ENCODE assay signal across 29 mouse cellular contexts in genomic region chr1:186384440-186384839, GRCm38 (mm10).
"Had no signal": no experiment of that assay in that cellular context is flagged by ENCODE, and none has a peak within 500 bp of the region (broad histone marks: within the 10 kb centered on the region; RNA-seq: fewer than 3 reads in every experiment).

No protein-coding gene starts in this region.

- H3K36me3 ChIP-seq: limb, embryonic 10.5 days; limb, embryonic 12.5 days; limb, embryonic 13.5 days; limb, embryonic 15.5 days; liver, embryonic 12.5 days; liver, embryonic 13.5 days; liver, embryonic 15.5 days; lung, embryonic 15.5 days; midbrain, embryonic 10.5 days; midbrain, embryonic 12.5 days; midbrain, embryonic 13.5 days; midbrain, embryonic 15.5 days; neural tube, embryonic 12.5 days had no signal

- H3K27ac ChIP-seq: limb, embryonic 10.5 days; limb, embryonic 12.5 days; limb, embryonic 13.5 days; limb, embryonic 15.5 days; liver, embryonic 12.5 days; liver, embryonic 13.5 days; liver, embryonic 14.5 days; liver, embryonic 15.5 days; lung, embryonic 15.5 days; macrophage; midbrain, embryonic 10.5 days; midbrain, embryonic 12.5 days; midbrain, embryonic 13.5 days; midbrain, embryonic 15.5 days; neural tube, embryonic 12.5 days had no signal

- H3K9me3 ChIP-seq: limb, embryonic 10.5 days; limb, embryonic 12.5 days; limb, embryonic 13.5 days; limb, embryonic 15.5 days; liver, embryonic 12.5 days; liver, embryonic 13.5 days; liver, embryonic 15.5 days; lung, embryonic 15.5 days; midbrain, embryonic 10.5 days; midbrain, embryonic 12.5 days; midbrain, embryonic 13.5 days; midbrain, embryonic 15.5 days; neural tube, embryonic 12.5 days had no signal

- H3K4me1 ChIP-seq: liver, embryonic 12.5 days; liver, embryonic 13.5 days; liver, embryonic 15.5 days; lung, embryonic 15.5 days; megakaryocyte, embryonic 14.5 days; midbrain, embryonic 10.5 days; midbrain, embryonic 12.5 days; midbrain, embryonic 13.5 days; midbrain, embryonic 15.5 days; neural tube, embryonic 12.5 days had no signal

- DNase-seq: left cerebral cortex, postnatal 4 days; liver; liver, embryonic 13.5 days; liver, postnatal 0 days; lung, adult 18-20 months; lung, adult 2 months; lung, embryonic 14.5 days; lung, postnatal 10 days; lung, postnatal 36 days; lung, postnatal 4 days; midbrain, embryonic 14.5 days had no signal

- ATAC-seq: liver, embryonic 12.5 days; liver, postnatal 0 days; lung, postnatal 0 days; midbrain, embryonic 13.5 days; midbrain, embryonic 15.5 days; midbrain, embryonic 16.5 days had no signal

- H3K4me3 ChIP-seq: limb, embryonic 10.5 days; limb, embryonic 12.5 days; limb, embryonic 13.5 days; limb, embryonic 15.5 days; liver, embryonic 12.5 days; liver, embryonic 13.5 days; liver, embryonic 15.5 days; lung, embryonic 15.5 days; megakaryocyte, embryonic 14.5 days; midbrain, embryonic 10.5 days; midbrain, embryonic 12.5 days; midbrain, embryonic 13.5 days; midbrain, embryonic 15.5 days; myocyte; neural tube, embryonic 12.5 days had no signal

- H3K27me3 ChIP-seq: limb, embryonic 12.5 days; limb, embryonic 15.5 days; liver, embryonic 12.5 days; liver, embryonic 13.5 days; liver, embryonic 15.5 days; lung, embryonic 15.5 days; megakaryocyte, embryonic 14.5 days; midbrain, embryonic 12.5 days; midbrain, embryonic 13.5 days; midbrain, embryonic 15.5 days; neural tube, embryonic 12.5 days had no signal
